Mouse (Mus musculus) Patski (cell line): ENCODE measurements at regions not wholly inside any gene's neighbourhood (a gene's known extent, or its start where the extent isn't known, plus 50 kb on each side); places are given as distances from the start of the nearest gene placed in this dataset.

Source experiments
- ATAC-seq: fragments of 100-300 bp; one replicate; pipeline ENCODE4 v1.8.0; 2021
- CTCF ChIA-PET: fragments of 350-600 bp; sonication (Branson Sonifier 250); formaldehyde crosslinking; loops from one replicate; lab custom pipeline; 2022; ENCODE audit warnings: inconsistent platforms; lab: Charles Lee
- POLR2A ChIA-PET: fragments of 350-600 bp; sonication (Branson Sonifier 250); formaldehyde crosslinking; loops from one replicate; lab custom pipeline; 2022; ENCODE audit warnings: antibody characterized with exemption, inconsistent platforms; lab: Charles Lee
- DNase-seq: peaks from one replicate; pipeline ENCODE4 v3.0.0-alpha.2; 2011; ENCODE audit warnings: low read depth, low spot score
- H3K27me3 ChIP-seq: fragments of 371-371 bp; one replicate; pipeline ENCODE4 v1.5.1; 2021
- CTCF ChIP-seq: fragments of 100-300 bp; IDR thresholded peaks from one replicate; pipeline ENCODE4 v1.5.1; 2021
- in situ Hi-C: fragments of 300-500 bp; cut with MboI; formaldehyde crosslinking; loops from 3 replicates; pipeline ENCODE4 v1.11.1; 2018; ENCODE audit warnings: low pct_unique_long_range_greater_than_20kb, mixed read lengths

DNA sequence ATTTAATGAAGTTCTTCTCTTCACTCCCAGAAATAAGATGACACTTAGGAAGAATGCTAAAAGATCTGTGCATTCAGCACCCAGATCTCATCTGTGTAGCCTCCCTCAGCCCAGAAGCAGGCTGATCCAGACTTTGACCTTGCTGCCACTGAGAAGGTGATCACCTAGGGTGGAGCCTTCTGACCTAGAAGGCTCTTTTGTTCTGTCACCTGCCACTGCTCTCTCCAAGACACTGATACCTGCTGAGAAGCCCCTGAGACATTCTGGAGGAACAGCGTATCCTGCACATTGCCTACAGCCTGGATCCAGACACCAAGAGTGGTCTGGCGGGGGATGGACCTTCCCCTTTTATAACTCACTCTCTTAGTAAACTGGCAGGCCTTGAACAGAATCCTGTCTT lies 190.0 kb upstream of the Luzp2 start:
- POLR2A ChIA-PET: no interaction called here
- no peak for ATAC-seq
- no peak for DNase-seq
- CTCF ChIA-PET: no interaction called here
- no peak for TF ChIP-seq CTCF
- in situ Hi-C loops: no loop called here
- no peaks in the 10 kb centered on the region for H3K27me3 ChIP-seq

DNA sequence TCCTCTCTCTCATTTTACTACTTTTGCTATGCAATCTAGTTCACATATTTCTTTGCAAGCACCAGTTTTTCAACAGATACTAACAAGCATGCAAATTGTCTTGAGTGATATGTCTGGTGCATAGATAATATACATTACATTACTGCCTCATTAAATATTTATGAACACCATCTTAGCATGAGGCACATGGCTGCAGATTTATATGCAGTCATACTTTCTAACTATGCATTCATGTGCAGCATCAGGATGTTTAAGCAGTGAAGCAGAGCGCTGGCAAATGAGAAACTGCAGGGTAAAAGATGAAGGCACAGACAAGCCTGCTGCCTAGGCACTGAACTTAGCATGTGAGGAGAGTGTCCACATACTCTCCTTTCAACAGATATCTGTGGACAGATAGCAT lies 186.3 kb upstream of the Luzp2 start:
- H3K27me3 ChIP-seq: no peaks in the 10 kb centered on the region
- ChIA-PET POLR2A (no interaction called here), CTCF (no interaction called here)
- TF ChIP-seq CTCF: no peak
- ATAC-seq (no peak), DNase-seq (no peak)
- in situ Hi-C loops: no loop called here
